1 mouse cellular context compared by ENCODE assay signal in genomic region chr11:109339155-109339938, GRCm38 (mm10).
TF ChIP-seq lines count a peak whose summit lies in the region.

No protein-coding gene starts in this region.

TF ChIP-seq in MEL, 35 proteins besides CTCF, POLR2A, EP300 and RAD21 (continued from another document):
- TF ChIP-seq GABPA (IDR thresholded peaks at IDR 0.05; ENCODE audit: low read depth, low read length) (no peak), GATA1 (IDR thresholded peaks at IDR 0.05; ENCODE audit: low read depth, low read length) (peak; percentile 52), SIN3A (IDR thresholded peaks at IDR 0.05; ENCODE audit: low read length) (no peak), ETS1 (IDR thresholded peaks at IDR 0.05; ENCODE audit: low read depth, low read length) (peak; percentile 47), ZC3H11A (IDR thresholded peaks at IDR 0.05; ENCODE audit: low read depth, low read length) (no peak), TAL1 (IDR thresholded peaks at IDR 0.05; ENCODE audit: low read length) (no peak), MEF2A (IDR thresholded peaks at IDR 0.05; ENCODE audit: extremely low read depth, insufficient replicate concordance, low read depth, low read length, poor library complexity, severe bottlenecking) (no peak), MXI1 (IDR thresholded peaks at IDR 0.05; ENCODE audit: low read depth, low read length) (peak; percentile 67; the same call in 1 of the 2 replicates), NELFE (IDR thresholded peaks at IDR 0.05; ENCODE audit: low read depth, low read length) (no peak), MYB (IDR thresholded peaks at IDR 0.05; ENCODE audit: low read depth, low read length) (peak; percentile 48; the same call in 1 of the 2 replicates), MAZ (IDR thresholded peaks at IDR 0.05; ENCODE audit: low read depth, low read length) (no peak), MAX (IDR thresholded peaks at IDR 0.05; ENCODE audit: low read length) (peak; percentile 36; the same call in 1 of the 2 replicates), NRF1 (IDR thresholded peaks at IDR 0.05; ENCODE audit: insufficient read depth, low read depth, low read length, poor library complexity, severe bottlenecking) (no peak), KAT2A (conservative IDR thresholded peaks at IDR 0.05; ENCODE audit: low read depth, low read length) (no peak), POLR2AphosphoS5 (IDR thresholded peaks at IDR 0.05; ENCODE audit: borderline replicate concordance, low read depth, low read length) (no peak), ZNF384 (IDR thresholded peaks at IDR 0.05; ENCODE audit: low read depth, low read length) (no peak), BHLHE40 (IDR thresholded peaks at IDR 0.05; ENCODE audit: borderline replicate concordance, low read depth, low read length) (peak; percentile 73), JUND (IDR thresholded peaks at IDR 0.05; ENCODE audit: low read depth, low read length) (no peak), HCFC1 (IDR thresholded peaks at IDR 0.05; ENCODE audit: low read depth, low read length) (no peak), USF1 (IDR thresholded peaks at IDR 0.05; ENCODE audit: low read depth, low read length) (no peak), UBTF (IDR thresholded peaks at IDR 0.05; ENCODE audit: borderline replicate concordance, insufficient read depth, low read depth, low read length) (no peak), POLR2AphosphoS2 (IDR thresholded peaks at IDR 0.05; ENCODE audit: low read length) (no peak)
